Mouse (Mus musculus) olfactory bulb, adult 2 months (tissue): ENCODE measurements around the gene Hunk.

Source experiments
- CTCF ChIP-seq: fragments of 200-500 bp; IDR thresholded peaks from 2 replicates; pipeline ENCODE4 v1.5.1; 2012; ENCODE audit warnings: low read depth, mild to moderate bottlenecking, low read length, moderate library complexity; ENCODE audit not compliant: insufficient read depth
- POLR2A ChIP-seq: fragments of 200-500 bp; IDR thresholded peaks from 2 replicates; pipeline ENCODE4 v1.6.1; 2012; ENCODE audit warnings: mild to moderate bottlenecking, low read depth, low read length, moderate library complexity; ENCODE audit not compliant: insufficient read depth

- TF ChIP-seq POLR2A (no peak), CTCF (no peak)
These were observed 135.6 kb downstream of the Hunk start for GRCm38 (mm10) chr16:90521191-90521950.
